In genomic region chr10:118746719-118747395, GRCm38 (mm10) we compare ENCODE assay signal across 8 mouse cellular contexts.
A peak's percentile ranks its signal among the peaks of the same experiment; 100 is the strongest.
DNase-seq lines count a peak whose midpoint lies in the region; ATAC-seq lines count a peak whose summit lies in the region.
"Had no signal": no experiment of that assay in that cellular context is flagged by ENCODE, and none has a peak within 500 bp of the region (broad histone marks: within the 10 kb centered on the region; RNA-seq: fewer than 3 reads in every experiment).

No protein-coding gene starts in this region.

- ATAC-seq in lung, embryonic 16.5 days (ENCODE audit: low read depth), result peak; percentile 78

- intact Hi-C loops in heart, postnatal 10 days (cut with DNase I), result no loop called here

- no peaks in the 10 kb centered on the region for H3K9me3 ChIP-seq in lung, embryonic 16.5 days (ENCODE audit: control insufficient read depth, low read length)

- H3K27me3 ChIP-seq in lung, embryonic 16.5 days (ENCODE audit: control insufficient read depth, insufficient read depth, low read depth, low read length), result no peaks in the 10 kb centered on the region

- no peak for DNase-seq in lung, adult 18-20 months
- peak; percentile 33 to 47 for DNase-seq in frontal cortex, postnatal 25 days (ENCODE audit: low spot score in 2 of 2)
- peak; percentile 67 to 69 for DNase-seq in heart, postnatal 10 days
- peak; percentile 68 for DNase-seq in skeletal muscle tissue, adult 2 months (ENCODE audit: low read depth, low spot score)
- DNase-seq in thymus, adult 18-20 months, result no peak
- no peak for DNase-seq in cerebellum, adult 11 months
- DNase-seq: adrenal gland, adult 2 months had no signal

- peak overlapping the region; percentile 69 for H3K27ac ChIP-seq in lung, embryonic 16.5 days (ENCODE audit: low read length)

- no peak overlapping the region for H3K9ac ChIP-seq in lung, embryonic 16.5 days (ENCODE audit: low read length)

- H3K4me3 ChIP-seq in lung, embryonic 16.5 days (ENCODE audit: low read length), result no peak overlapping the region

- no peaks in the 10 kb centered on the region; the same call in 1 of the 2 replicates for H3K4me1 ChIP-seq in lung, embryonic 16.5 days (replicated peaks; ENCODE audit: control insufficient read depth, insufficient read depth, low read length)

- no peak overlapping the region for H3K4me2 ChIP-seq in lung, embryonic 16.5 days (ENCODE audit: low read depth, low read length)

- no peaks in the 10 kb centered on the region for H3K36me3 ChIP-seq in lung, embryonic 16.5 days (ENCODE audit: control insufficient read depth, insufficient read depth, low read length)

- WGBS in lung, embryonic 16.5 days, result 51% methylated on average over 4 of the region's 4 CpGs

Comparison
In these comparisons a context has a peak if more than half of its experiments do, and no peak if none do; other contexts are left out.
1. DNase-seq: peak in frontal cortex, postnatal 25 days (2 of 2), heart, postnatal 10 days (2 of 2) and skeletal muscle tissue, adult 2 months (single experiment); none in lung, adult 18-20 months (0 of 2), thymus, adult 18-20 months (0 of 2) and cerebellum, adult 11 months (single experiment).